Mouse (Mus musculus): ENCODE data around the gene Sdk1. TPM values are rescaled to one million over a fixed set of nuclear protein-coding genes. Genes with fewer than 3 reads are reported as not detected.

Sdk1 gene
- polyA plus RNA-seq, 1 experiment, result 4.0 TPM

DNA sequence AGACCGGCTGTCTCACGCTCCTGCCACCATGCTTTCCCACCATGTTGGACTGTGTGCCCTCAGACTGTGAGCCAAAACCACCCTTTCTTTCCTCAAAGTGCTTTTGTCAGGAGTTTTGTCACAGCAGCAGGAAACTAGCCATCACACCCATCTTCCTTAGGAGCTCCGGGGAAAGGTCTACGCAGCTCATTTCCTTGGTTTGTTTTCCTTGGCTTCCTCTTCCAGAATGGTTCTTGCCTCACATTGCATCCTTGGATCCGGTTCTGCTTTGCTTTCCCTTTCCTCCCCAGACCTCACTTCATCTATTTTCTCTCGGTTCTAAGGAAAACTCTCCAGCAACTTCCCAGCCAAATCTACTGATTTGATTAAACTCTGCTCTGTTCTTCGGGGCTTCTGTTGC lies 658.5 kb downstream of the Sdk1 start:
- Histone ChIP-seq H3K4me3 (ENCODE audit: control insufficient read depth, low read depth, low read length) (no peak overlapping the region), H3K4me1 (ENCODE audit: control insufficient read depth, insufficient read depth, low read length) (no peaks in the 10 kb centered on the region; the same call in 1 of the 2 replicates), H3K27me3 (ENCODE audit: control insufficient read depth, insufficient read depth, low read length) (no peaks in the 10 kb centered on the region), H3K36me3 (ENCODE audit: control insufficient read depth, insufficient read depth, low read length) (no peaks in the 10 kb centered on the region), H3K27ac (ENCODE audit: control insufficient read depth, insufficient read depth, low read depth, low read length) (no peak overlapping the region)
- no peak for TF ChIP-seq POLR2A (IDR thresholded peaks at IDR 0.05; ENCODE audit: control insufficient read depth, low read depth, low read length)

DNA sequence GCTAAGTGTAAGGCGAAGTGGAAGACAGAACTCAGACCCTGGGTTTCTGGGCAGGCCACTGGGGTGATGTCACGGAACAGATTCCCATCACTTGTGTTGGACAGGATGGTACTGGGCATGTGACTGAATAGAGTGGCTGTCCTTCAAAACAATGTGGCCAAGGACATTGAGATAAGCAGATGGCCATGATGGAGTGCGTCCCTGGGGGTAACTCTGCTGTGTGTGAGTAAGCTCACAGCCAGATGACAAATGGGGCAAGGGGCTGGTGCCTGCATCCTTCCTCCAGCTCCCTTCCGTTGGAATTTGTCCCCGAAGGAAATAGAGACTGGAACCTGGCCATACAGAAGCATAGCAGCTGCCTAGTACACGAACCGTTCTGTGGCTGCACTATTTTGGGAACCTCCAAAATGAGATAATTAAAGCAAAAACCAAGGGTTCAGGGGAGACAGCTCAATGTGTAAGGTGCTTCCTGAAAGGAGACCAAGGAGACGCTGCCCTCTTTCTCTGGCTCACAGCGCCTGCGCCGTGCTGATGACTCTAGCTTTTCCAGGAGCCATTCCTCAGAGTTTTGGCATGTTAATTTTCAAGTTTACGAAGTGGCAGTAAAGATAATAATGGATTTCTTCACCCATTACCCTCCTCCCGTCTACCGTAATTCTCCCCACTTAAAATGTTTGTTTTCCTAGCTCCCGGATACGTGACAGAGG lies 661.4 kb downstream of the Sdk1 start:
- Histone ChIP-seq H3K4me1 (ENCODE audit: control insufficient read depth, insufficient read depth, low read length) (no peaks in the 10 kb centered on the region; the same call in 1 of the 2 replicates), H3K27ac (ENCODE audit: control insufficient read depth, insufficient read depth, low read depth, low read length) (no peak overlapping the region), H3K4me3 (ENCODE audit: control insufficient read depth, low read depth, low read length) (no peak overlapping the region), H3K27me3 (ENCODE audit: control insufficient read depth, insufficient read depth, low read length) (no peaks in the 10 kb centered on the region), H3K36me3 (ENCODE audit: control insufficient read depth, insufficient read depth, low read length) (no peaks in the 10 kb centered on the region)
- TF ChIP-seq POLR2A (IDR thresholded peaks at IDR 0.05; ENCODE audit: control insufficient read depth, low read depth, low read length), result no peak
- no peak for TF ChIP-seq CTCF (IDR thresholded peaks at IDR 0.05; ENCODE audit: control insufficient read depth, insufficient read depth, insufficient replicate concordance, low read depth, low read length)

- TF ChIP-seq POLR2A (IDR thresholded peaks at IDR 0.05; ENCODE audit: control insufficient read depth, low read depth, low read length), result no peak
- no peak for TF ChIP-seq CTCF (IDR thresholded peaks at IDR 0.05; ENCODE audit: control insufficient read depth, insufficient read depth, insufficient replicate concordance, low read depth, low read length)
- H3K27me3 ChIP-seq (ENCODE audit: control insufficient read depth, insufficient read depth, low read length), result no peaks in the 10 kb centered on the region
These were observed 669.2 kb downstream of the Sdk1 start for GRCm38 (mm10) chr5:141910444-141910843.

GRCm38 (mm10) chr5:141910886-141911285 lies 669.6 kb downstream of the Sdk1 start:
- Histone ChIP-seq H3K27me3 (ENCODE audit: control insufficient read depth, insufficient read depth, low read length) (no peaks in the 10 kb centered on the region), H3K4me3 (ENCODE audit: control insufficient read depth, low read depth, low read length) (no peak overlapping the region), H3K36me3 (ENCODE audit: control insufficient read depth, insufficient read depth, low read length) (no peaks in the 10 kb centered on the region), H3K4me1 (ENCODE audit: control insufficient read depth, insufficient read depth, low read length) (no peaks in the 10 kb centered on the region), H3K27ac (ENCODE audit: control insufficient read depth, insufficient read depth, low read depth, low read length) (no peak overlapping the region)
- TF ChIP-seq CTCF (IDR thresholded peaks at IDR 0.05; ENCODE audit: control insufficient read depth, insufficient read depth, insufficient replicate concordance, low read depth, low read length) (no peak), POLR2A (IDR thresholded peaks at IDR 0.05; ENCODE audit: control insufficient read depth, low read depth, low read length) (no peak)

More at GRCm38 (mm10) chr5:141910444-141910843, 669.2 kb downstream of the Sdk1 start:
- H3K36me3 ChIP-seq (ENCODE audit: control insufficient read depth, insufficient read depth, low read length), result no peaks in the 10 kb centered on the region
- H3K4me1 ChIP-seq (ENCODE audit: control insufficient read depth, insufficient read depth, low read length), result no peaks in the 10 kb centered on the region
- H3K27ac ChIP-seq (ENCODE audit: control insufficient read depth, insufficient read depth, low read depth, low read length), result no peak overlapping the region
- H3K4me3 ChIP-seq (ENCODE audit: control insufficient read depth, low read depth, low read length), result no peak overlapping the region

DNA sequence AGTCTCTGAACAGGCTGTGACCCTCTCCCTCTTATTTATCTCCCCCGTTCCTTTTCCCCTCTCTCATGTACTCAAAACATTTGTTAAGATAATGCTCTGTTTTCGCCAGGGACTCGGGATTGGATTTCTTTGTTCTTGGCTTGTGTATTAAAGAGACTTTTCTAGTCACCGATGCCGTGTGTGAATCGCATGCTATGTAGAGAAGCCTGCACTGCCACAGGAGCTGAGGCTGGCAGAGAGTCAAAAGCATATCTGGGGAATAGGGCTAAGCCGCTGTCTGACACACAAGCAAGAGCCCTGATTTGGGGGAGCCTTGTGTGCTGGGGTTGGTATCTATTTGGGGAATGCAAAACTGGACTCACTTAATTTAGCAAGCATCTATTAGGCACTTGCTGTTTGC lies 671.6 kb downstream of the Sdk1 start:
- TF ChIP-seq CTCF (IDR thresholded peaks at IDR 0.05; ENCODE audit: control insufficient read depth, insufficient read depth, insufficient replicate concordance, low read depth, low read length), result no peak
- Histone ChIP-seq H3K27ac (ENCODE audit: control insufficient read depth, insufficient read depth, low read depth, low read length) (no peak overlapping the region), H3K4me3 (ENCODE audit: control insufficient read depth, low read depth, low read length) (no peak overlapping the region), H3K36me3 (ENCODE audit: control insufficient read depth, insufficient read depth, low read length) (no peaks in the 10 kb centered on the region), H3K27me3 (ENCODE audit: control insufficient read depth, insufficient read depth, low read length) (no peaks in the 10 kb centered on the region), H3K4me1 (ENCODE audit: control insufficient read depth, insufficient read depth, low read length) (no peaks in the 10 kb centered on the region)

- Histone ChIP-seq H3K4me3 (ENCODE audit: control insufficient read depth, low read depth, low read length) (no peak overlapping the region), H3K4me1 (ENCODE audit: control insufficient read depth, insufficient read depth, low read length) (no peaks in the 10 kb centered on the region), H3K27ac (ENCODE audit: control insufficient read depth, insufficient read depth, low read depth, low read length) (no peak overlapping the region), H3K36me3 (ENCODE audit: control insufficient read depth, insufficient read depth, low read length) (no peaks in the 10 kb centered on the region), H3K27me3 (ENCODE audit: control insufficient read depth, insufficient read depth, low read length) (no peaks in the 10 kb centered on the region)
- TF ChIP-seq POLR2A (IDR thresholded peaks at IDR 0.05; ENCODE audit: control insufficient read depth, low read depth, low read length) (no peak), CTCF (IDR thresholded peaks at IDR 0.05; ENCODE audit: control insufficient read depth, insufficient read depth, insufficient replicate concordance, low read depth, low read length) (no peak)
These were observed 675.7 kb downstream of the Sdk1 start for GRCm38 (mm10) chr5:141916954-141917353.

GRCm38 (mm10) chr5:141939000-141939399 lies 697.7 kb downstream of the Sdk1 start:
- H3K4me3 ChIP-seq (ENCODE audit: control insufficient read depth, low read depth, low read length), result no peak overlapping the region
- H3K27me3 ChIP-seq (ENCODE audit: control insufficient read depth, insufficient read depth, low read length), result no peaks in the 10 kb centered on the region
- H3K27ac ChIP-seq (ENCODE audit: control insufficient read depth, insufficient read depth, low read depth, low read length), result no peak overlapping the region
- no peak for TF ChIP-seq CTCF (IDR thresholded peaks at IDR 0.05; ENCODE audit: control insufficient read depth, insufficient read depth, insufficient replicate concordance, low read depth, low read length)
- TF ChIP-seq POLR2A (IDR thresholded peaks at IDR 0.05; ENCODE audit: control insufficient read depth, low read depth, low read length), result no peak
- no peaks in the 10 kb centered on the region for H3K36me3 ChIP-seq (ENCODE audit: control insufficient read depth, insufficient read depth, low read length)
- no peaks in the 10 kb centered on the region for H3K4me1 ChIP-seq (ENCODE audit: control insufficient read depth, insufficient read depth, low read length)

GRCm38 (mm10) chr5:141940636-141941035 lies 699.3 kb downstream of the Sdk1 start:
- no peak overlapping the region for H3K27ac ChIP-seq (ENCODE audit: control insufficient read depth, insufficient read depth, low read depth, low read length)
- no peak overlapping the region for H3K4me3 ChIP-seq (ENCODE audit: control insufficient read depth, low read depth, low read length)
- TF ChIP-seq POLR2A (IDR thresholded peaks at IDR 0.05; ENCODE audit: control insufficient read depth, low read depth, low read length) (no peak), CTCF (IDR thresholded peaks at IDR 0.05; ENCODE audit: control insufficient read depth, insufficient read depth, insufficient replicate concordance, low read depth, low read length) (no peak)
- no peaks in the 10 kb centered on the region for H3K4me1 ChIP-seq (ENCODE audit: control insufficient read depth, insufficient read depth, low read length)
- H3K36me3 ChIP-seq (ENCODE audit: control insufficient read depth, insufficient read depth, low read length), result no peaks in the 10 kb centered on the region
- H3K27me3 ChIP-seq (ENCODE audit: control insufficient read depth, insufficient read depth, low read length), result no peaks in the 10 kb centered on the region

Data from testis, adult 2 months (tissue).